Mouse (Mus musculus) kidney, postnatal 10 days (tissue): Measurements from ENCODE around the gene Crispld2.

ENCODE experiments used
- DNase-seq: peaks from one replicate; pipeline ENCODE4 v3.0.0; 2021; ENCODE audit warnings: mixed read lengths

Gene Crispld2

GRCm38 (mm10) chr8:119992249-119992648 lies at the start of gene Crispld2:
Gene Crispld2, plus strand, starts transcription at chr8:119992438.
- peak; percentile 91 for DNase-seq

GRCm38 (mm10) chr8:119943616-119944015 lies 48.6 kb upstream of the Crispld2 start:
- DNase-seq: no peak

GRCm38 (mm10) chr8:119944096-119944811 lies 48.0 kb upstream of the Crispld2 start:
- peak; percentile 87 for DNase-seq

- DNase-seq: no peak
Measured at GRCm38 (mm10) chr8:119946326-119946865, 45.8 kb upstream of the Crispld2 start.

- DNase-seq: no peak
Measured at GRCm38 (mm10) chr8:119947653-119948052, 44.6 kb upstream of the Crispld2 start.

- DNase-seq: no peak
Measured at GRCm38 (mm10) chr8:119948340-119948739, 43.9 kb upstream of the Crispld2 start.

- DNase-seq: no peak
Measured at GRCm38 (mm10) chr8:119952282-119952681, 40.0 kb upstream of the Crispld2 start.

- no peak for DNase-seq
Measured at GRCm38 (mm10) chr8:119952747-119953146, 39.5 kb upstream of the Crispld2 start.

GRCm38 (mm10) chr8:119955333-119955732 lies 36.9 kb upstream of the Crispld2 start:
- DNase-seq: no peak

GRCm38 (mm10) chr8:119958076-119958475 lies 34.2 kb upstream of the Crispld2 start:
- DNase-seq: no peak

GRCm38 (mm10) chr8:119960531-119961104 lies 31.6 kb upstream of the Crispld2 start:
- DNase-seq: no peak

- no peak for DNase-seq
Measured at GRCm38 (mm10) chr8:119964859-119965258, 27.4 kb upstream of the Crispld2 start.

- no peak for DNase-seq
Measured at GRCm38 (mm10) chr8:119967435-119967834, 24.8 kb upstream of the Crispld2 start.

- no peak for DNase-seq
Measured at GRCm38 (mm10) chr8:119970169-119970568, 22.1 kb upstream of the Crispld2 start.

GRCm38 (mm10) chr8:119972558-119972957 lies 19.7 kb upstream of the Crispld2 start:
- peak; percentile 39 for DNase-seq

- no peak for DNase-seq
Measured at GRCm38 (mm10) chr8:119978770-119979381, 13.4 kb upstream of the Crispld2 start.

- no peak for DNase-seq
Measured at GRCm38 (mm10) chr8:119981253-119981652, 11.0 kb upstream of the Crispld2 start.

- DNase-seq: peak; percentile 61
Measured at GRCm38 (mm10) chr8:119984085-119984484, 8.2 kb upstream of the Crispld2 start.

GRCm38 (mm10) chr8:119986174-119986573 lies 6.1 kb upstream of the Crispld2 start:
- DNase-seq: no peak

GRCm38 (mm10) chr8:119988087-119988486 lies 4.2 kb upstream of the Crispld2 start:
- DNase-seq: peak; percentile 53

- DNase-seq: no peak
Measured at GRCm38 (mm10) chr8:119994114-119994513, 1.9 kb downstream of the Crispld2 start.

- peak; percentile 41 for DNase-seq
Measured at GRCm38 (mm10) chr8:119994556-119994955, 2.3 kb downstream of the Crispld2 start.

GRCm38 (mm10) chr8:119997266-119997665 lies 5.0 kb downstream of the Crispld2 start:
- DNase-seq: no peak

GRCm38 (mm10) chr8:120000461-120000860 lies 8.2 kb downstream of the Crispld2 start:
- DNase-seq: no peak
